Mouse (Mus musculus): ENCODE data around the gene Syt16. TPM values are rescaled to one million over a fixed set of nuclear protein-coding genes. Genes with fewer than 3 reads are reported as not detected.

Gene Syt16
- polyA plus RNA-seq, 1 experiment from 2014 or later: 81.0 TPM

GRCm38 (mm10) chr12:74202431-74203042, 205.1 kb downstream of the Syt16 start:
- H3K9me3 ChIP-seq (ENCODE audit: control insufficient read depth, low read length): no peaks in the 10 kb centered on the region
- H3K27ac ChIP-seq (ENCODE audit: low read length): peak overlapping the region; percentile 48
- H3K9ac ChIP-seq (replicated peaks; ENCODE audit: low read depth, low read length): no peak overlapping the region
- no peaks in the 10 kb centered on the region for H3K27me3 ChIP-seq (replicated peaks; ENCODE audit: control insufficient read depth, insufficient read depth, low read length)
- no peak overlapping the region for H3K4me3 ChIP-seq (replicated peaks; ENCODE audit: low read length)
- no peak overlapping the region for H3K4me2 ChIP-seq (ENCODE audit: low read length)
- peak; percentile 87 for ATAC-seq
- no peaks in the 10 kb centered on the region for H3K36me3 ChIP-seq (ENCODE audit: control insufficient read depth, insufficient read depth)
- H3K4me1 ChIP-seq (replicated peaks; ENCODE audit: control insufficient read depth, insufficient read depth, low read length): peaks cover 12% of the 10 kb centered on the region
- WGBS: 46% methylated on average over 6 of the region's 6 CpGs

DNA sequence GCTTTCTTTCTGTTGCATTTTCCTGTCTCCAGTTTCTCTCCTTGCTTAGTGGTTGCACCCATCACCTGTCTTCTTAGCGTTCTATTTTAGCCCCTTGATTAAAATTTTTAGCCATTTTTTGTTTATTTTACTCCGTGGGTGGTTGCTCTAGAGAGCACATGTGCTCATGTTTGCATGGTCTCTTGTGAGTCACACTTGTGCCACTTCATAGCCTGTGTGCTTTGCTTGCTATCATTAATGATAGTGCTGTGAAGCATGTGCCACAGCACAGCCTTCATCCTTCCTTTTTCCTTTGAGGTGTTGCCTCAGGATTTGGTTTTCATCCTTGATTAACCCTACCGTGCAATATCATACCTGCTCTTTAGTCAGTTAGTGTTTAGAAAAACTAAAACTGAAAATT, 214.7 kb downstream of the Syt16 start:
- no peaks in the 10 kb centered on the region for H3K27me3 ChIP-seq (replicated peaks; ENCODE audit: control insufficient read depth, insufficient read depth, low read length)
- H3K36me3 ChIP-seq (ENCODE audit: control insufficient read depth, insufficient read depth): no peaks in the 10 kb centered on the region
- no peaks in the 10 kb centered on the region for H3K4me1 ChIP-seq (replicated peaks; ENCODE audit: control insufficient read depth, insufficient read depth, low read length)
- H3K9me3 ChIP-seq (ENCODE audit: control insufficient read depth, low read length): no peaks in the 10 kb centered on the region
- 82% methylated on average over 3 of the region's 3 CpGs for WGBS
- H3K27ac ChIP-seq (ENCODE audit: low read length): no peak overlapping the region
- no peak for ATAC-seq
- no peak overlapping the region for H3K4me2 ChIP-seq (ENCODE audit: low read length)
- H3K9ac ChIP-seq (replicated peaks; ENCODE audit: low read depth, low read length): no peak overlapping the region
- H3K4me3 ChIP-seq (replicated peaks; ENCODE audit: low read length): no peak overlapping the region

DNA sequence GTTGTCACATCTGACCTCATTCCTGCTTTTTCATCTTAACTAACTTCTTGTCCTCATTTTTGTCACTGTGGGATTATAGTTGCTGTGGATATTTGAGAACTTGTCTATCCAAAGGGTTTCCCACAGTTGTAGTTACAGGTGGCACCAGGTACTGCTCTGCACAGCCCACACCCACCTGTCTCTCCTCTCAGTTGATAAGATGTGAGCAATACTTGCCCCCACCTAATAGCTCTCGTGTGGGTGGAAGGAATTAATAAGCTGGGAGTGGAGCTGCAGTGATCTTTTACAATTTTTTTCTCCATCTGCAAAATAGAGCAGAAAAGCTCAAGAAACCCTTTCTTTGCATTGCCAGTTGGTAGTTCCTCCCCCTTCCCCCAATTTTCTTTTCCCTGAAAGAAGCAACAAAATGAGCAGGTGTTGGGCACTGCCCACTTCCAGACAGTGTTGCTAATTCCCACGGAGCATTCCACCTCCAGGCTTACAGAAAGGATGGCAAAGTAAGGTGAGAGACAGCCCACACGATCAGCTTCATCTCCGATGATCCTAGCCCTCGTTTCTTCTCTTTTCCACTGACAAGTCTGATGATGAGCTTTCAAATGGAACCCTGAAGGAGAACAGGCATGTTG, 218.8 kb downstream of the Syt16 start:
- H3K9me3 ChIP-seq (ENCODE audit: control insufficient read depth, low read length): no peaks in the 10 kb centered on the region
- whole genome bisulfite sequencing: 63% methylated on average over 5 of the region's 5 CpGs
- H3K27ac ChIP-seq (ENCODE audit: low read length): no peak overlapping the region
- no peak overlapping the region for H3K4me2 ChIP-seq (ENCODE audit: low read length)
- no peak overlapping the region for H3K4me3 ChIP-seq (replicated peaks; ENCODE audit: low read length)
- no peaks in the 10 kb centered on the region for H3K4me1 ChIP-seq (replicated peaks; ENCODE audit: control insufficient read depth, insufficient read depth, low read length)
- ATAC-seq: peak; percentile 57; the same call in 1 of the 2 replicates
- no peaks in the 10 kb centered on the region for H3K36me3 ChIP-seq (ENCODE audit: control insufficient read depth, insufficient read depth)
- no peaks in the 10 kb centered on the region for H3K27me3 ChIP-seq (replicated peaks; ENCODE audit: control insufficient read depth, insufficient read depth, low read length)
- no peak overlapping the region for H3K9ac ChIP-seq (replicated peaks; ENCODE audit: low read depth, low read length)

GRCm38 (mm10) chr12:74219909-74220308, 222.4 kb downstream of the Syt16 start:
- ATAC-seq: no peak
- Histone ChIP-seq H3K9ac (replicated peaks; ENCODE audit: low read depth, low read length) (no peak overlapping the region), H3K27ac (ENCODE audit: low read length) (no peak overlapping the region), H3K36me3 (ENCODE audit: control insufficient read depth, insufficient read depth) (no peaks in the 10 kb centered on the region), H3K4me1 (replicated peaks; ENCODE audit: control insufficient read depth, insufficient read depth, low read length) (no peaks in the 10 kb centered on the region), H3K9me3 (ENCODE audit: control insufficient read depth, low read length) (no peaks in the 10 kb centered on the region), H3K27me3 (replicated peaks; ENCODE audit: control insufficient read depth, insufficient read depth, low read length) (no peaks in the 10 kb centered on the region), H3K4me3 (replicated peaks; ENCODE audit: low read length) (no peak overlapping the region), H3K4me2 (ENCODE audit: low read length) (no peak overlapping the region)
- WGBS: 88% methylated on average over 4 of the region's 4 CpGs

GRCm38 (mm10) chr12:74220651-74221050, 223.2 kb downstream of the Syt16 start:
- H3K27ac ChIP-seq (ENCODE audit: low read length): no peak overlapping the region
- no peak overlapping the region for H3K4me2 ChIP-seq (ENCODE audit: low read length)
- H3K9me3 ChIP-seq (ENCODE audit: control insufficient read depth, low read length): no peaks in the 10 kb centered on the region
- WGBS: 90% methylated on average over 1 of the region's 1 CpGs
- no peaks in the 10 kb centered on the region for H3K4me1 ChIP-seq (replicated peaks; ENCODE audit: control insufficient read depth, insufficient read depth, low read length)
- no peak for ATAC-seq
- H3K9ac ChIP-seq (replicated peaks; ENCODE audit: low read depth, low read length): no peak overlapping the region
- no peak overlapping the region for H3K4me3 ChIP-seq (replicated peaks; ENCODE audit: low read length)
- no peaks in the 10 kb centered on the region for H3K36me3 ChIP-seq (ENCODE audit: control insufficient read depth, insufficient read depth)
- no peaks in the 10 kb centered on the region for H3K27me3 ChIP-seq (replicated peaks; ENCODE audit: control insufficient read depth, insufficient read depth, low read length)

- WGBS: 84% methylated on average over 10 of the region's 10 CpGs
- no peak overlapping the region for H3K4me3 ChIP-seq (replicated peaks; ENCODE audit: low read length)
- no peak overlapping the region for H3K4me2 ChIP-seq (ENCODE audit: low read length)
- no peak overlapping the region for H3K9ac ChIP-seq (replicated peaks; ENCODE audit: low read depth, low read length)
- no peak overlapping the region for H3K27ac ChIP-seq (ENCODE audit: low read length)
- H3K36me3 ChIP-seq (ENCODE audit: control insufficient read depth, insufficient read depth): no peaks in the 10 kb centered on the region
- no peak for ATAC-seq
- H3K4me1 ChIP-seq (replicated peaks; ENCODE audit: control insufficient read depth, insufficient read depth, low read length): no peaks in the 10 kb centered on the region
- no peaks in the 10 kb centered on the region for H3K27me3 ChIP-seq (replicated peaks; ENCODE audit: control insufficient read depth, insufficient read depth, low read length)
- H3K9me3 ChIP-seq (ENCODE audit: control insufficient read depth, low read length): no peaks in the 10 kb centered on the region
Observed at GRCm38 (mm10) chr12:74230808-74231207, 233.3 kb downstream of the Syt16 start.

DNA sequence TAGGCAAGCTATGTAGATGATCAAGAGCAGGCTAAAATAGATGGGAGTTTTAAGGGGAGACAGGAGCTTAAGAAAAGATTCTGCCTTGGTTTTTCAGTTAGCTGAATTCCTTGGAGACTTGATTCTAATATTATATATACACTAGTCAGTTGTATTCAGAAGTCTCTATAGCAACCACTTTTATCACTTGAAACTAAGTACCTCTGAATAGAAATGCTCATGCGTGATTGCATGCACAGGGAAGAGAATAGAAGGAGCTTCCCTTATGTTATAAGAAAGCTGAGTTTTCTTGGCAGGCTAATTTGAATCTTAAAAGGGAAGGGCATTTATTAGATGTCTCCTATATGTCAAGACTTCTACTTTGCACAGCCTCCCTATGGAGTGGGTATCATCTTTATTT, 235.4 kb downstream of the Syt16 start:
- Histone ChIP-seq H3K9me3 (ENCODE audit: control insufficient read depth, low read length) (no peaks in the 10 kb centered on the region), H3K4me1 (replicated peaks; ENCODE audit: control insufficient read depth, insufficient read depth, low read length) (no peaks in the 10 kb centered on the region), H3K27me3 (replicated peaks; ENCODE audit: control insufficient read depth, insufficient read depth, low read length) (no peaks in the 10 kb centered on the region), H3K27ac (ENCODE audit: low read length) (0 out of 2 replicates have a peak overlapping the region, but pooled peaks have one; percentile 6), H3K4me3 (replicated peaks; ENCODE audit: low read length) (no peak overlapping the region), H3K4me2 (ENCODE audit: low read length) (no peak overlapping the region), H3K36me3 (ENCODE audit: control insufficient read depth, insufficient read depth) (no peaks in the 10 kb centered on the region), H3K9ac (replicated peaks; ENCODE audit: low read depth, low read length) (no peak overlapping the region)
- peak; percentile 84 for ATAC-seq
- WGBS: 74% methylated on average over 1 of the region's 1 CpGs

DNA sequence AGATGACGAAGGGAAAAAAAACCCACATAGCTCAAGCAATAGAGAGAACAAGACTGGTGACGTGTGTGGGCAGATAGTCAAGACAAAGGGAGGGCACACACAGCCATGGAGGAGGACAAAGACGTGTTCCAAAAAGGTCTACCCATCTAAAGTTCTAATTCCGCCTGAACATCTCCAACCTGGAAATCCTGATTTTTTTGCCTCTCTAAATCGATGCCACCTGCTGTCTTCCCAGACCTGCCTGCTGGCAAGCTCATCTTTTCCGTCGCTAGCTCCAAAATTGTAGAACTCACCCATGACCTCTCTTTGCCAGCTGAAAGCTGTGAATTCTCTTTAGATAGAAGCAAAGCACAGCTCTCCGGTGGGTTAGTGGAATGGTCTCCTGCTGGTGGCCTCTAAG, 238.7 kb downstream of the Syt16 start:
- Histone ChIP-seq H3K36me3 (ENCODE audit: control insufficient read depth, insufficient read depth) (no peaks in the 10 kb centered on the region), H3K4me3 (replicated peaks; ENCODE audit: low read length) (no peak overlapping the region), H3K27me3 (replicated peaks; ENCODE audit: control insufficient read depth, insufficient read depth, low read length) (no peaks in the 10 kb centered on the region), H3K9ac (replicated peaks; ENCODE audit: low read depth, low read length) (no peak overlapping the region), H3K27ac (ENCODE audit: low read length) (no peak overlapping the region), H3K4me2 (ENCODE audit: low read length) (no peak overlapping the region), H3K4me1 (replicated peaks; ENCODE audit: control insufficient read depth, insufficient read depth, low read length) (no peaks in the 10 kb centered on the region), H3K9me3 (ENCODE audit: control insufficient read depth, low read length) (no peaks in the 10 kb centered on the region)
- WGBS: 87% methylated on average over 8 of the region's 8 CpGs
- no peak for ATAC-seq

GRCm38 (mm10) chr12:74238056-74238455, 240.6 kb downstream of the Syt16 start:
- no peak overlapping the region for H3K27ac ChIP-seq (ENCODE audit: low read length)
- peak; percentile 58; the same call in 1 of the 2 replicates for ATAC-seq
- no peaks in the 10 kb centered on the region for H3K27me3 ChIP-seq (replicated peaks; ENCODE audit: control insufficient read depth, insufficient read depth, low read length)
- no peaks in the 10 kb centered on the region for H3K4me1 ChIP-seq (replicated peaks; ENCODE audit: control insufficient read depth, insufficient read depth, low read length)
- 64% methylated on average over 7 of the region's 7 CpGs for WGBS
- H3K4me3 ChIP-seq (replicated peaks; ENCODE audit: low read length): no peak overlapping the region
- no peaks in the 10 kb centered on the region for H3K9me3 ChIP-seq (ENCODE audit: control insufficient read depth, low read length)
- no peak overlapping the region for H3K9ac ChIP-seq (replicated peaks; ENCODE audit: low read depth, low read length)
- no peaks in the 10 kb centered on the region for H3K36me3 ChIP-seq (ENCODE audit: control insufficient read depth, insufficient read depth)
- H3K4me2 ChIP-seq (ENCODE audit: low read length): no peak overlapping the region

Measured in forebrain, embryonic 16.5 days (tissue).